Mouse (Mus musculus) G1E (cell line): ENCODE results near the gene Tmcc1.

Experiments
- CTCF ChIP-seq: IDR thresholded peaks from 2 replicates; pipeline ENCODE4 v1.5.1; 2012; ENCODE audit warnings: low read depth, low read length, inconsistent platforms, mixed read lengths
- GATA1 ChIP-seq: IDR thresholded peaks from 2 replicates; pipeline ENCODE4 v1.6.1; 2012; ENCODE audit warnings: borderline replicate concordance, low read length, inconsistent platforms, mixed read lengths

GRCm38 (mm10) chr6:116133756-116134155 lies 59.5 kb downstream of the Tmcc1 start:
- TF ChIP-seq CTCF (no peak), GATA1 (no peak)
